Mouse (Mus musculus) midbrain, embryonic 14.5 days (tissue): ENCODE data around the gene Nod2. TPM values are rescaled to one million over a fixed set of nuclear protein-coding genes. Genes with fewer than 3 reads are reported as not detected.

Source experiments
- ATAC-seq: fragments of 200-750 bp; cut with Nextera tagmentation; 2 replicates; pipeline ENCODE4 v1.8.0; 2017; ENCODE audit warnings: moderate number of reproducible peaks, moderate library complexity; ENCODE audit not compliant: low FRiP score, low TSS enrichment
- DNase-seq: peaks from one replicate; pipeline ENCODE4 v3.0.0-alpha.2; 2015
- H3K27ac ChIP-seq: fragments of 300-500 bp; sonication (generic); replicated peaks from 2 replicates; pipeline ENCODE4 v1.5.1; 2014; ENCODE audit warnings: mild to moderate bottlenecking, low read depth, low read length, moderate library complexity
- H3K27me3 ChIP-seq: fragments of 300-500 bp; sonication (generic); 2 replicates; pipeline ENCODE4 v1.6.1; 2014; ENCODE audit warnings: low read length, control low read depth, mixed read lengths; ENCODE audit not compliant: control insufficient read depth, insufficient read depth
- H3K36me3 ChIP-seq: fragments of 300-500 bp; sonication (generic); 2 replicates; pipeline ENCODE4 v1.6.1; 2014; ENCODE audit warnings: low read length, control low read depth; ENCODE audit not compliant: control insufficient read depth, insufficient read depth
- H3K4me1 ChIP-seq: fragments of 300-500 bp; sonication (generic); 2 replicates; pipeline ENCODE4 v1.6.1; 2014; ENCODE audit warnings: mild to moderate bottlenecking, antibody characterized with exemption, low read length, control low read depth; ENCODE audit not compliant: control insufficient read depth, insufficient read depth
- H3K4me2 ChIP-seq: fragments of 300-500 bp; sonication (generic); 2 replicates; pipeline ENCODE4 v1.6.1; 2014; ENCODE audit warnings: mild to moderate bottlenecking, low read length, moderate library complexity
- H3K4me3 ChIP-seq: fragments of 300-500 bp; sonication (generic); replicated peaks from 2 replicates; pipeline ENCODE4 v1.5.1; 2014; ENCODE audit warnings: low read depth, low read length
- H3K9ac ChIP-seq: fragments of 300-500 bp; sonication (generic); replicated peaks from 2 replicates; pipeline ENCODE4 v1.6.1; 2014; ENCODE audit warnings: mild to moderate bottlenecking, low read length, moderate library complexity
- H3K9me3 ChIP-seq: fragments of 300-500 bp; sonication (generic); 2 replicates; pipeline ENCODE4 v1.6.1; 2016; ENCODE audit warnings: low read length, control low read depth, mixed read lengths; ENCODE audit not compliant: control insufficient read depth
- WGBS: fragments of 180-500 bp; shearing (Covaris S2); extraction: QIAGEN DNeasy Blood & Tissue Kit; methylation state at CpG from one replicate; pipeline ENCODE4 v1.1.7; 2014; 5-methylcytosine and 5-hydroxymethylcytosine counted together
- polyA plus RNA-seq: library from polyadenylated mRNA; unstranded; fragments of >200 nt; fragmentation: Nextera tagmentation; extraction: Ambion mirVana; gene quantifications from 2 replicates; pipeline ENCODE4 v1.2.1, GENCODE M21; 2014

Gene Nod2
- polyA plus RNA-seq, 1 experiment from 2014 or later, result 0.07 TPM

- Histone ChIP-seq H3K36me3 (no peaks in the 10 kb centered on the region), H3K9me3 (no peaks in the 10 kb centered on the region), H3K27ac (no peak overlapping the region), H3K4me3 (no peak overlapping the region), H3K4me2 (no peak overlapping the region), H3K9ac (no peak overlapping the region), H3K27me3 (no peaks in the 10 kb centered on the region), H3K4me1 (peaks cover 2% of the 10 kb centered on the region; the same call in 1 of the 2 replicates)
- ATAC-seq (no peak), DNase-seq (no peak)
- WGBS, result 74% methylated on average over 6 of the region's 6 CpGs
Measured at GRCm38 (mm10) chr8:88610271-88610670, 36.8 kb upstream of the Nod2 start.

- no peak overlapping the region for H3K9ac ChIP-seq
- H3K4me1 ChIP-seq, result no peaks in the 10 kb centered on the region
- ATAC-seq (no peak), DNase-seq (no peak)
- 54% methylated on average over 5 of the region's 5 CpGs for WGBS
- H3K36me3 ChIP-seq, result no peaks in the 10 kb centered on the region
- no peaks in the 10 kb centered on the region for H3K27me3 ChIP-seq
- H3K27ac ChIP-seq, result no peak overlapping the region
- no peak overlapping the region for H3K4me2 ChIP-seq
- H3K4me3 ChIP-seq, result no peak overlapping the region
- no peaks in the 10 kb centered on the region for H3K9me3 ChIP-seq
Measured at GRCm38 (mm10) chr8:88614981-88615380, 32.1 kb upstream of the Nod2 start.

- DNase-seq (no peak), ATAC-seq (no peak)
- no peak overlapping the region for H3K27ac ChIP-seq
- H3K4me2 ChIP-seq, result no peak overlapping the region
- no peak overlapping the region for H3K4me3 ChIP-seq
- H3K27me3 ChIP-seq, result no peaks in the 10 kb centered on the region
- WGBS, result 81% methylated on average over 5 of the region's 5 CpGs
- no peaks in the 10 kb centered on the region for H3K36me3 ChIP-seq
- no peak overlapping the region for H3K9ac ChIP-seq
- no peaks in the 10 kb centered on the region for H3K9me3 ChIP-seq
- H3K4me1 ChIP-seq, result no peaks in the 10 kb centered on the region
Measured at GRCm38 (mm10) chr8:88618612-88619011, 28.5 kb upstream of the Nod2 start.

- Histone ChIP-seq H3K9ac (no peak overlapping the region), H3K27ac (no peak overlapping the region), H3K4me1 (no peaks in the 10 kb centered on the region), H3K9me3 (no peaks in the 10 kb centered on the region), H3K27me3 (no peaks in the 10 kb centered on the region), H3K4me3 (no peak overlapping the region), H3K4me2 (no peak overlapping the region), H3K36me3 (no peaks in the 10 kb centered on the region)
- 83% methylated on average over 3 of the region's 3 CpGs for WGBS
- ATAC-seq (no peak), DNase-seq (no peak)
Measured at GRCm38 (mm10) chr8:88619513-88619912, 27.6 kb upstream of the Nod2 start.

GRCm38 (mm10) chr8:88620931-88621330, 26.2 kb upstream of the Nod2 start:
- H3K4me2 ChIP-seq, result no peak overlapping the region
- H3K4me3 ChIP-seq, result no peak overlapping the region
- no peaks in the 10 kb centered on the region for H3K9me3 ChIP-seq
- WGBS, result 66% methylated on average over 5 of the region's 5 CpGs
- H3K27me3 ChIP-seq, result no peaks in the 10 kb centered on the region
- no peak overlapping the region for H3K9ac ChIP-seq
- H3K27ac ChIP-seq, result no peak overlapping the region
- no peaks in the 10 kb centered on the region for H3K4me1 ChIP-seq
- DNase-seq (no peak), ATAC-seq (no peak)
- H3K36me3 ChIP-seq, result no peaks in the 10 kb centered on the region

GRCm38 (mm10) chr8:88621408-88621807, 25.7 kb upstream of the Nod2 start:
- H3K27me3 ChIP-seq, result no peaks in the 10 kb centered on the region
- no peak overlapping the region for H3K27ac ChIP-seq
- ATAC-seq, result no peak
- WGBS, result 0% methylated on average over 8 of the region's 8 CpGs
- H3K9me3 ChIP-seq, result no peaks in the 10 kb centered on the region
- H3K36me3 ChIP-seq, result no peaks in the 10 kb centered on the region
- DNase-seq, result peak; percentile 91
- H3K4me1 ChIP-seq, result no peaks in the 10 kb centered on the region
- H3K9ac ChIP-seq, result no peak overlapping the region
- H3K4me3 ChIP-seq, result no peak overlapping the region
- H3K4me2 ChIP-seq, result no peak overlapping the region

- H3K27ac ChIP-seq, result no peak overlapping the region
- H3K4me2 ChIP-seq, result no peak overlapping the region
- no peak overlapping the region for H3K9ac ChIP-seq
- no peak for ATAC-seq
- no peaks in the 10 kb centered on the region for H3K36me3 ChIP-seq
- peaks cover 6% of the 10 kb centered on the region; the same call in 1 of the 2 replicates for H3K4me1 ChIP-seq
- H3K4me3 ChIP-seq, result no peak overlapping the region
- H3K27me3 ChIP-seq, result peaks cover 1% of the 10 kb centered on the region; the same call in 1 of the 2 replicates
- H3K9me3 ChIP-seq, result no peaks in the 10 kb centered on the region
- DNase-seq, result no peak
- WGBS, result 67% methylated on average over 3 of the region's 3 CpGs
Measured at GRCm38 (mm10) chr8:88623351-88623750, 23.8 kb upstream of the Nod2 start.

- Histone ChIP-seq H3K4me1 (peaks cover 6% of the 10 kb centered on the region; the same call in 1 of the 2 replicates), H3K36me3 (no peaks in the 10 kb centered on the region), H3K27me3 (peaks cover 3% of the 10 kb centered on the region; the same call in 1 of the 2 replicates), H3K9me3 (no peaks in the 10 kb centered on the region), H3K27ac (no peak overlapping the region), H3K9ac (no peak overlapping the region), H3K4me2 (no peak overlapping the region), H3K4me3 (no peak overlapping the region)
- ATAC-seq (no peak), DNase-seq (no peak)
- WGBS, result 76% methylated on average over 3 of the region's 3 CpGs
Measured at GRCm38 (mm10) chr8:88624276-88624675, 22.8 kb upstream of the Nod2 start.

GRCm38 (mm10) chr8:88626433-88626832, 20.7 kb upstream of the Nod2 start:
- 81% methylated on average over 3 of the region's 3 CpGs for WGBS
- DNase-seq (no peak), ATAC-seq (no peak)
- no peak overlapping the region for H3K4me3 ChIP-seq
- H3K4me1 ChIP-seq, result peaks cover 6% of the 10 kb centered on the region; the same call in 1 of the 2 replicates
- no peak overlapping the region for H3K9ac ChIP-seq
- no peak overlapping the region for H3K27ac ChIP-seq
- no peaks in the 10 kb centered on the region for H3K9me3 ChIP-seq
- H3K4me2 ChIP-seq, result no peak overlapping the region
- H3K36me3 ChIP-seq, result no peaks in the 10 kb centered on the region
- H3K27me3 ChIP-seq, result peaks cover 3% of the 10 kb centered on the region; the same call in 1 of the 2 replicates
